Mouse (Mus musculus) v-Abl transformed pro-B cells (cell line): ENCODE results near the gene Shox2.

Experiments used
- in situ Hi-C, 2 experiments: fragments of 400-800 bp; cut with MboI; formaldehyde crosslinking; loops; one replicate each; pipeline ENCODE4 v1.15.1; 2025; ENCODE audit not compliant: unreplicated experiment in 2 of 2

Shox2 gene

GRCm38 (mm10) chr3:66981706-66982105 is at the start of gene Shox2:
Shox2 (minus strand) TSS chr3:66981771.
- in situ Hi-C loops: loop anchor here (5.0 to 25.0 kb wide), 10 partner anchors 361 to 1706 kb away; partner anchors contain the start of genes Ccnl1 (in 2 of the 2), Il12a (in 1 of the 2), Ssr3 (in 1 of the 2) and Tiparp (in 1 of the 2)

GRCm38 (mm10) chr3:66996820-66997219 is 15.2 kb upstream of the Shox2 start:
- in situ Hi-C loops: loop anchor here (25.0 kb wide), 6 partner anchors 490 to 1690 kb away; partner anchors contain the start of genes Ccnl1 (in 1 of the 2), Il12a (in 1 of the 2), Ssr3 (in 1 of the 2) and Tiparp (in 1 of the 2)

GRCm38 (mm10) chr3:66986287-66986560 is 4.7 kb upstream of the Shox2 start:
- in situ Hi-C loops: loop anchor here (10.0 to 25.0 kb wide), 9 partner anchors 359 to 1701 kb away; partner anchors contain the start of genes Ccnl1 (in 2 of the 2), Il12a (in 1 of the 2), Ssr3 (in 1 of the 2) and Tiparp (in 1 of the 2)

GRCm38 (mm10) chr3:66985539-66986286 is 4.1 kb upstream of the Shox2 start:
- in situ Hi-C loops: loop anchor here (10.0 to 25.0 kb wide), 9 partner anchors 359 to 1702 kb away; partner anchors contain the start of genes Ccnl1 (in 2 of the 2), Il12a (in 1 of the 2), Ssr3 (in 1 of the 2) and Tiparp (in 1 of the 2)

GRCm38 (mm10) chr3:66983481-66983880 is 1.9 kb upstream of the Shox2 start:
- in situ Hi-C loops: loop anchor here (5.0 to 25.0 kb wide), 10 partner anchors 359 to 1704 kb away; partner anchors contain the start of genes Ccnl1 (in 2 of the 2), Il12a (in 1 of the 2), Ssr3 (in 1 of the 2) and Tiparp (in 1 of the 2)

GRCm38 (mm10) chr3:66982181-66982911 is 775 bp upstream of the Shox2 start:
- in situ Hi-C loops: loop anchor here (5.0 to 25.0 kb wide), 10 partner anchors 360 to 1705 kb away; partner anchors contain the start of genes Ccnl1 (in 2 of the 2), Il12a (in 1 of the 2), Ssr3 (in 1 of the 2) and Tiparp (in 1 of the 2)

GRCm38 (mm10) chr3:66981101-66981661 is 390 bp downstream of the Shox2 start, which contains the start of gene Rsrc1:
Rsrc1 (plus strand) TSS chr3:66981390.
- in situ Hi-C loops: loop anchor here (5.0 to 25.0 kb wide), 10 partner anchors 361 to 1706 kb away; partner anchors contain the start of genes Ccnl1 (in 2 of the 2), Il12a (in 1 of the 2), Ssr3 (in 1 of the 2) and Tiparp (in 1 of the 2)

GRCm38 (mm10) chr3:66980111-66980975 is 1.2 kb downstream of the Shox2 start:
- in situ Hi-C loops: loop anchor here (5.0 to 25.0 kb wide), 10 partner anchors 362 to 1707 kb away; partner anchors contain the start of genes Ccnl1 (in 2 of the 2), Il12a (in 1 of the 2), Ssr3 (in 1 of the 2) and Tiparp (in 1 of the 2)

GRCm38 (mm10) chr3:66979491-66979890 is 2.1 kb downstream of the Shox2 start:
- in situ Hi-C loops: loop anchor here (25.0 kb wide), 6 partner anchors 508 to 1708 kb away; partner anchors contain the start of genes Ccnl1 (in 1 of the 2), Il12a (in 1 of the 2), Ssr3 (in 1 of the 2) and Tiparp (in 1 of the 2)

GRCm38 (mm10) chr3:66978457-66979381 is 2.9 kb downstream of the Shox2 start:
- in situ Hi-C loops: loop anchor here (25.0 kb wide), 6 partner anchors 509 to 1709 kb away; partner anchors contain the start of genes Ccnl1 (in 1 of the 2), Il12a (in 1 of the 2), Ssr3 (in 1 of the 2) and Tiparp (in 1 of the 2)

- in situ Hi-C loops: loop anchor here (25.0 kb wide), 6 partner anchors 509 to 1709 kb away; partner anchors contain the start of genes Ccnl1 (in 1 of the 2), Il12a (in 1 of the 2), Ssr3 (in 1 of the 2) and Tiparp (in 1 of the 2)
These were observed 3.6 kb downstream of the Shox2 start for GRCm38 (mm10) chr3:66977811-66978456.

GRCm38 (mm10) chr3:66976889-66977615 is 4.5 kb downstream of the Shox2 start:
- in situ Hi-C loops: loop anchor here (25.0 kb wide), 6 partner anchors 510 to 1710 kb away; partner anchors contain the start of genes Ccnl1 (in 1 of the 2), Il12a (in 1 of the 2), Ssr3 (in 1 of the 2) and Tiparp (in 1 of the 2)

GRCm38 (mm10) chr3:66974501-66974900 is 7.1 kb downstream of the Shox2 start:
- in situ Hi-C loops: no loop called here

- in situ Hi-C loops: no loop called here
These were observed 8.1 kb downstream of the Shox2 start for GRCm38 (mm10) chr3:66973391-66973943.

GRCm38 (mm10) chr3:66972191-66972950 is 9.2 kb downstream of the Shox2 start:
- in situ Hi-C loops: no loop called here
